Mouse (Mus musculus) duodenum, adult 2 months (tissue): ENCODE measurements around the gene Tas2r140. TPM values are rescaled to one million over a fixed set of nuclear protein-coding genes. Genes with fewer than 3 reads are reported as not detected.

ENCODE experiments used
- polyA plus RNA-seq: library from polyadenylated mRNA; depleted of rRNA; stranded (reverse); fragments of >200 nt; gene quantifications from 2 replicates; pipeline ENCODE4 v1.2.3, GENCODE M21; 2012; ENCODE audit warnings: low replicate concordance; rRNA removed

Gene Tas2r140
- polyA plus RNA-seq, result not detected in 2 replicates

GRCm38 (mm10) chr6:133055716-133056115 lies at the start of gene Tas2r140:
TSS of gene Tas2r140 (minus strand) at chr6:133055816.

GRCm38 (mm10) chr6:133104609-133104921 lies 48.9 kb upstream of the Tas2r140 start, which contains the start of gene Smim10l1:
TSS of gene Smim10l1 (plus strand) at chr6:133104909.

GRCm38 (mm10) chr6:133037001-133037400 lies 18.6 kb downstream of the Tas2r140 start, which contains the start of gene Tas2r103:
TSS of gene Tas2r103 (minus strand) at chr6:133037101.

Other genes with a start within 250 kb of the Tas2r140 start
- not detected in 2 replicates for gene Tas2r123, start 208.7 kb downstream of the Tas2r140 start, polyA plus RNA-seq
- gene Tas2r116, start 200.4 kb downstream of the Tas2r140 start, polyA plus RNA-seq, result not detected in 2 replicates
- gene Tas2r110, start 187.8 kb downstream of the Tas2r140 start, polyA plus RNA-seq, result not detected in 2 replicates
- gene Tas2r113, start 162.8 kb downstream of the Tas2r140 start, polyA plus RNA-seq, result not detected in 2 replicates
- not detected in 2 replicates for gene Tas2r125, start 146.2 kb downstream of the Tas2r140 start, polyA plus RNA-seq
- not detected in 2 replicates for gene Tas2r129, start 104.7 kb downstream of the Tas2r140 start, polyA plus RNA-seq
- gene Tas2r131, start 97.9 kb downstream of the Tas2r140 start, polyA plus RNA-seq, result not detected in 2 replicates
- gene Tas2r109, start 74.9 kb downstream of the Tas2r140 start, polyA plus RNA-seq, result not detected in 2 replicates
- gene Tas2r103, start 18.7 kb downstream of the Tas2r140 start, polyA plus RNA-seq, result not detected in 2 replicates
- gene Smim10l1, start 49.1 kb upstream of the Tas2r140 start, polyA plus RNA-seq, result 77.9 and 96.2 TPM in 2 replicates
- gene 5530400C23Rik, start 236.4 kb upstream of the Tas2r140 start, polyA plus RNA-seq, result not detected in 2 replicates